Mouse (Mus musculus) G1E (cell line): ENCODE results near the gene Fastkd5. TPM values are rescaled to one million over a fixed set of nuclear protein-coding genes. Genes with fewer than 3 reads are reported as not detected.

Experiments
- ATAC-seq: 2 replicates; pipeline ENCODE4 v1.8.0; 2016; ENCODE audit warnings: mild to moderate bottlenecking; ENCODE audit not compliant: insufficient number of reproducible peaks, poor library complexity, low FRiP score, severe bottlenecking; ENCODE audit errors: extremely low read depth
- DNase-seq: peaks from one replicate; pipeline ENCODE4 v3.0.0; 2012; ENCODE audit warnings: low spot score
- H3K27me3 ChIP-seq: 2 replicates; pipeline ENCODE4 v1.6.1; 2012; ENCODE audit warnings: mild to moderate bottlenecking, low read length, inconsistent platforms; ENCODE audit not compliant: insufficient read depth
- H3K36me3 ChIP-seq: replicated peaks from 2 replicates; pipeline ENCODE3; 2012; ENCODE audit warnings: mild to moderate bottlenecking, inconsistent platforms
- H3K4me1 ChIP-seq: 2 replicates; pipeline ENCODE4 v1.6.1; 2012; ENCODE audit warnings: low read depth, low read length, inconsistent platforms, mixed read lengths; ENCODE audit not compliant: insufficient read depth
- H3K4me3 ChIP-seq: 2 replicates; pipeline ENCODE4 v1.5.1; 2012; ENCODE audit warnings: low read depth, mild to moderate bottlenecking, inconsistent platforms, low read length, moderate library complexity, mixed read lengths
- H3K9me3 ChIP-seq: replicated peaks from 2 replicates; pipeline ENCODE4 v1.6.1; 2012; ENCODE audit warnings: inconsistent platforms
- CTCF ChIP-seq: IDR thresholded peaks from 2 replicates; pipeline ENCODE4 v1.5.1; 2012; ENCODE audit warnings: low read depth, low read length, inconsistent platforms, mixed read lengths
- GATA1 ChIP-seq: IDR thresholded peaks from 2 replicates; pipeline ENCODE4 v1.6.1; 2012; ENCODE audit warnings: borderline replicate concordance, low read length, inconsistent platforms, mixed read lengths
- GATA2 ChIP-seq: IDR thresholded peaks from 2 replicates; pipeline ENCODE4 v1.6.1; 2012; ENCODE audit warnings: low read depth, low read length, inconsistent platforms, borderline replicate concordance
- POLR2AphosphoS5 ChIP-seq: IDR thresholded peaks from 2 replicates; pipeline ENCODE4 v1.6.1; 2012; ENCODE audit warnings: low read depth, low read length, inconsistent platforms; ENCODE audit not compliant: insufficient replicate concordance
- TAL1 ChIP-seq: conservative IDR thresholded peaks from 2 replicates; pipeline ENCODE4 v1.6.1; 2012; ENCODE audit warnings: low read depth, low read length, inconsistent platforms, mixed read lengths
- polyA plus RNA-seq: library from polyadenylated mRNA; stranded (reverse); fragments of >175 nt; gene quantifications from 2 replicates; pipeline ENCODE4 v1.2.3, GENCODE M21; 2012
- total RNA-seq, 2 experiments: library from RNA; stranded (forward) in 1 of 2; stranded (reverse) in 1 of 2; fragments of 200-1000 nt in 1 of 2; fragments of >200 nt in 1 of 2; fragmentation: Nextera tagmentation in 1 of 2; gene quantifications; 2 replicates each; pipeline ENCODE4 v1.2.3; 2014 to 2017

The Fastkd5 gene
- total and polyA plus RNA-seq, 3 experiments = 1.3 to 29.9 (median 20.5) TPM

GRCm38 (mm10) chr2:130583902-130584560 is 45.8 kb downstream of the Fastkd5 start:
- ATAC-seq (no peak), DNase-seq (no peak)
- Histone ChIP-seq H3K4me3 (no peak overlapping the region), H3K27me3 (peaks cover 57% of the 10 kb centered on the region), H3K4me1 (peaks cover 12% of the 10 kb centered on the region), H3K9me3 (no peaks in the 10 kb centered on the region), H3K36me3 (no peaks in the 10 kb centered on the region)
- TF ChIP-seq CTCF = no peak
- no peak for TF ChIP-seq GATA2
- no peak for TF ChIP-seq GATA1
- no peak for TF ChIP-seq TAL1
- TF ChIP-seq POLR2AphosphoS5 = no peak

- ATAC-seq (no peak), DNase-seq (no peak)
- Histone ChIP-seq H3K4me3 (no peak within 1 kb of the TSS), H3K9me3 (no peaks in the 10 kb centered on the region), H3K36me3 (no peaks in the 10 kb centered on the region), H3K4me1 (peaks cover 18% of the 10 kb centered on the region), H3K27me3 (peaks cover 67% of the 10 kb centered on the region)
- no peak for TF ChIP-seq GATA1
- no peak for TF ChIP-seq GATA2
- TF ChIP-seq POLR2AphosphoS5 = no peak
- TF ChIP-seq TAL1 = no peak
- no peak for TF ChIP-seq CTCF
Measured at GRCm38 (mm10) chr2:130582552-130582951, 47.3 kb downstream of the Fastkd5 start, which contains the start of gene Avp. Avp (minus strand) TSS chr2:130582554.

- Histone ChIP-seq H3K27me3 (peaks cover 74% of the 10 kb centered on the region), H3K4me1 (peaks cover 19% of the 10 kb centered on the region), H3K4me3 (no peak overlapping the region), H3K9me3 (no peaks in the 10 kb centered on the region), H3K36me3 (no peaks in the 10 kb centered on the region)
- no peak for ATAC-seq
- TF ChIP-seq TAL1 = no peak
- TF ChIP-seq CTCF = no peak
- TF ChIP-seq GATA2 = no peak
- DNase-seq = no peak
Measured at GRCm38 (mm10) chr2:130581201-130581600, 48.6 kb downstream of the Fastkd5 start.

- H3K27me3 ChIP-seq = peaks cover 78% of the 10 kb centered on the region
- no peaks in the 10 kb centered on the region for H3K36me3 ChIP-seq
- no peak overlapping the region for H3K4me3 ChIP-seq
- H3K4me1 ChIP-seq = peaks cover 13% of the 10 kb centered on the region
- no peaks in the 10 kb centered on the region for H3K9me3 ChIP-seq
- no peak for TF ChIP-seq TAL1
- TF ChIP-seq GATA2 = no peak
- TF ChIP-seq POLR2AphosphoS5 = no peak
- no peak for TF ChIP-seq GATA1
- no peak for TF ChIP-seq CTCF
- DNase-seq = no peak
- no peak for ATAC-seq
Measured at GRCm38 (mm10) chr2:130579791-130580190, 50.0 kb downstream of the Fastkd5 start.

GRCm38 (mm10) chr2:130578148-130578547 is 51.7 kb downstream of the Fastkd5 start:
- H3K27me3 ChIP-seq = peaks cover 77% of the 10 kb centered on the region
- no peaks in the 10 kb centered on the region for H3K9me3 ChIP-seq
- no peak for TF ChIP-seq POLR2AphosphoS5
- TF ChIP-seq CTCF = peak; percentile 46
- no peak for TF ChIP-seq GATA1
- no peak for TF ChIP-seq GATA2
- ATAC-seq (no peak), DNase-seq (peak; percentile 38)
- H3K36me3 ChIP-seq = no peaks in the 10 kb centered on the region
- H3K4me1 ChIP-seq = peaks cover 13% of the 10 kb centered on the region
- no peak overlapping the region for H3K4me3 ChIP-seq

GRCm38 (mm10) chr2:130577632-130578031 is 52.2 kb downstream of the Fastkd5 start:
- TF ChIP-seq GATA1 (no peak), CTCF (no peak), GATA2 (no peak), TAL1 (no peak), POLR2AphosphoS5 (no peak)
- no peak overlapping the region for H3K4me3 ChIP-seq
- no peaks in the 10 kb centered on the region for H3K9me3 ChIP-seq
- peaks cover 75% of the 10 kb centered on the region for H3K27me3 ChIP-seq
- peaks cover 13% of the 10 kb centered on the region for H3K4me1 ChIP-seq
- DNase-seq (no peak), ATAC-seq (no peak)
- H3K36me3 ChIP-seq = no peaks in the 10 kb centered on the region
